Mouse (Mus musculus) neural tube, embryonic 15.5 days (tissue): ENCODE data around the gene Capn12. TPM values are rescaled to one million over a fixed set of nuclear protein-coding genes. Genes with fewer than 3 reads are reported as not detected.

Source experiments
- ATAC-seq: fragments of 200-750 bp; cut with Nextera tagmentation; 2 replicates; pipeline ENCODE4 v1.8.0; 2017; ENCODE audit warnings: mild to moderate bottlenecking, moderate TSS enrichment, moderate library complexity; ENCODE audit not compliant: low FRiP score
- H3K27ac ChIP-seq: fragments of 300-500 bp; sonication (generic); replicated peaks from 2 replicates; pipeline ENCODE4 v1.5.1; 2015; ENCODE audit warnings: mild to moderate bottlenecking, inconsistent platforms
- H3K27me3 ChIP-seq: fragments of 300-500 bp; sonication (generic); replicated peaks from 2 replicates; pipeline ENCODE4 v1.6.1; 2015; ENCODE audit warnings: inconsistent platforms
- H3K36me3 ChIP-seq: fragments of 300-500 bp; sonication (generic); 2 replicates; pipeline ENCODE4 v1.6.1; 2015; ENCODE audit warnings: inconsistent platforms
- H3K4me1 ChIP-seq: fragments of 300-500 bp; sonication (generic); 2 replicates; pipeline ENCODE4 v1.6.1; 2015; ENCODE audit warnings: inconsistent platforms
- H3K4me2 ChIP-seq: fragments of 300-500 bp; sonication (generic); 2 replicates; pipeline ENCODE4 v1.6.1; 2015; ENCODE audit warnings: inconsistent platforms, mild to moderate bottlenecking, moderate library complexity
- H3K4me3 ChIP-seq: fragments of 300-500 bp; sonication (generic); replicated peaks from 2 replicates; pipeline ENCODE4 v1.5.1; 2015; ENCODE audit warnings: mild to moderate bottlenecking, inconsistent platforms
- H3K9ac ChIP-seq: fragments of 300-500 bp; sonication (generic); replicated peaks from 2 replicates; pipeline ENCODE4 v1.6.1; 2015; ENCODE audit warnings: mild to moderate bottlenecking, inconsistent platforms
- H3K9me3 ChIP-seq: fragments of 300-500 bp; sonication (generic); replicated peaks from 2 replicates; pipeline ENCODE4 v1.6.1; 2016; ENCODE audit warnings: inconsistent platforms
- WGBS: fragments of 180-500 bp; shearing (Covaris S2); methylation state at CpG from one replicate; pipeline ENCODE4 v1.1.7; 2015; ENCODE audit warnings: mixed read lengths; 5-methylcytosine and 5-hydroxymethylcytosine counted together
- polyA plus RNA-seq: library from polyadenylated mRNA; unstranded; fragments of >200 nt; fragmentation: Nextera tagmentation; extraction: Ambion mirVana; gene quantifications from 2 replicates; pipeline ENCODE4 v1.2.1, GENCODE M21; 2015

The Capn12 gene
- polyA plus RNA-seq, 1 experiment from 2014 or later: 0.35 TPM

- Histone ChIP-seq H3K4me1 (peaks cover 8% of the 10 kb centered on the region; the same call in 1 of the 2 replicates), H3K27me3 (no peaks in the 10 kb centered on the region), H3K36me3 (peaks cover 97% of the 10 kb centered on the region), H3K9me3 (no peaks in the 10 kb centered on the region), H3K4me2 (no peak overlapping the region), H3K9ac (no peak overlapping the region), H3K27ac (peak overlapping the region; percentile 62; the same call in 1 of the 2 replicates), H3K4me3 (no peak overlapping the region)
- no peak for ATAC-seq
- WGBS: 82% methylated on average over 3 of the region's 3 CpGs
Measured at GRCm38 (mm10) chr7:28902809-28903208, 21.6 kb downstream of the Capn12 start.

DNA sequence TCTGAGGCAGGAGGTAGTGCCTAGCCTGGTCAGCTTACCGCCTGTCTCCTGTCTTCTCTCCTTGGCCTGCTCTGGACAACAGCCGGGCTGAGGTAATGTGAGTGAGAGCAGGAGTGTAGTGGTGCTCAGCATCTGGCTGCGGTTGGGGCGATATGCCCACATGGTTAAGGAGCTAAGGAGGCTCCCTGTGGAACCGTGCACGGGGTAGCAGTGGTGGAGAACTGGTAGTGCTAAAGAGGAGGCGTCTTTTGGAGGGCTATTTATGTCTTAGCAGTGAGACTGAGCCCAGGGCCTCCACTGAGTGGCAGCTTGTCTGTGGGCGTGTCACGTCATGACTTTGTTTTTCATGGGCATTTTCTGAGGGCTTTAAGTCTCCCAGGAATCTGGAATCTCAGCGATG is 22.6 kb downstream of the Capn12 start:
- Histone ChIP-seq H3K36me3 (peaks cover 97% of the 10 kb centered on the region), H3K9me3 (no peaks in the 10 kb centered on the region), H3K27ac (no peak overlapping the region), H3K9ac (no peak overlapping the region), H3K27me3 (no peaks in the 10 kb centered on the region), H3K4me3 (no peak overlapping the region), H3K4me1 (peaks cover 8% of the 10 kb centered on the region; the same call in 1 of the 2 replicates), H3K4me2 (no peak overlapping the region)
- no peak for ATAC-seq
- WGBS: 91% methylated on average over 10 of the region's 10 CpGs

DNA sequence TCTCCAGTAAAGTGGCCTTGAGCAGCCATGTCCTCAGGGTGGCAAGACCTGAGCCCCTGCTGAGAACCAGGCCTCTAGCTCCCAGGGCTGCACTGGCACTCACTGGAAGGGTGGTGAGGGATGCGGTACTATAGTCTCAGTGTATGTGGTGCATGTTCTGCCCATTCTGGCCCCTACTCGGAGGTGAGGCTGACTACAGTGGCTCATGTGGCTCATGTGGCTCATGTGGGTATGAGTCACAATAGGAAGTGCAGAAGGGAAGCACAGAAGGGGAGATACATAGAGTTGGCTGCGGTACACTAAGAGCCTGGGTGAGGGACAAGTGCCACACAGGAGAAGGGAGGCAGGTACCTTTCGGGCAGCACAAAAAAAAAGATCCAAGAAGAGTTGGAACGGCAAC is 26.0 kb downstream of the Capn12 start:
- Histone ChIP-seq H3K27ac (no peak overlapping the region), H3K4me1 (peaks cover 4% of the 10 kb centered on the region; the same call in 1 of the 2 replicates), H3K4me3 (no peak overlapping the region), H3K27me3 (no peaks in the 10 kb centered on the region), H3K9me3 (no peaks in the 10 kb centered on the region), H3K4me2 (no peak overlapping the region), H3K9ac (no peak overlapping the region), H3K36me3 (peaks cover 99% of the 10 kb centered on the region)
- 93% methylated on average over 5 of the region's 5 CpGs for WGBS
- ATAC-seq: no peak

DNA sequence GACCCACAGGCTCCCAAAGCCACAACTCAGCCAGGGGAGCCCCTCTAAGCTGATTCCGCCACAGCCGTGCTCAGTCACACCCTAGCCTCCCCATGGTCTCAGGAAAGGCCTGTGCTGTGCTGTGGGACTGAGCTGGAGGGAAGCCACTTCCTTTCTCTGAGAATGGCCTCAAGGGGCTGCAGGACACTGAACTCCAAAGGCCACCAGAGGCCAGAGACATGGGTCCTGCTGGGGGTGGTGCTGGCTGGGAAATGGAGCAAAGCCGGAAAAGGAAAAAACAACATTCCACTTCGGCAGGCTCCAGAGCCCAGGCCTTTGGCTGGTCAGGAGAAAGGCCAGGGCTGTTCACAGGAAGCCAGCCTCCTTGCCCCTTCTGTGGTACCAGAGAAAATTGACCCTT is 30.4 kb downstream of the Capn12 start:
- Histone ChIP-seq H3K27ac (0 out of 2 replicates have a peak overlapping the region, but pooled peaks have one; percentile 1), H3K27me3 (no peaks in the 10 kb centered on the region), H3K9me3 (no peaks in the 10 kb centered on the region), H3K4me3 (no peak overlapping the region), H3K36me3 (peaks cover 97% of the 10 kb centered on the region), H3K4me1 (peaks cover 6% of the 10 kb centered on the region; the same call in 1 of the 2 replicates), H3K9ac (no peak overlapping the region), H3K4me2 (no peak overlapping the region)
- 80% methylated on average over 4 of the region's 4 CpGs for WGBS
- no peak for ATAC-seq

DNA sequence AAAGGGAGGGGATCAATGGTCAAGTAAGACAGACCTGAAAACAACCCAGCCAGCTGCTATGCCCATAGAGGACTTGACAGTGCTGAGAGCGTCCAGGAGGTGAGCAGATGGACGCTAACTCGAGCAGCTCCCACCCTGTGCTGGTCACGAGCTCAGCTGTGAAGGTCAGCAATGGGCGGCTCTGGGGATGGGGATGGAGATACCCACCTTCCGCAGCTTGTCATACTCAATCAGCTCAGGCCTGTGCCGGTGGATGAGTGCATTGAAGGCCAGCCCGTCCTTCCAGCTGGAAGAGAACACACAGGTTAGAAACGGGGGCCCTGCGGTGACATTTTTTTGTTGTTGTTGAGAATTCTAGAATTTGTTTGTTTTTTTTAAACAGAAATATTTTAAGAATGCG is 31.9 kb downstream of the Capn12 start:
- Histone ChIP-seq H3K4me2 (no peak overlapping the region), H3K27me3 (no peaks in the 10 kb centered on the region), H3K27ac (no peak overlapping the region), H3K4me1 (peaks cover 21% of the 10 kb centered on the region), H3K9me3 (no peaks in the 10 kb centered on the region), H3K9ac (no peak overlapping the region), H3K36me3 (peaks cover 94% of the 10 kb centered on the region), H3K4me3 (no peak overlapping the region)
- whole genome bisulfite sequencing: 84% methylated on average over 11 of the region's 11 CpGs
- ATAC-seq: 0 out of 2 replicates have a peak, but pooled peaks have one; percentile 15

GRCm38 (mm10) chr7:28916491-28916890 is 35.3 kb downstream of the Capn12 start:
- Histone ChIP-seq H3K9me3 (no peaks in the 10 kb centered on the region), H3K27me3 (no peaks in the 10 kb centered on the region)

DNA sequence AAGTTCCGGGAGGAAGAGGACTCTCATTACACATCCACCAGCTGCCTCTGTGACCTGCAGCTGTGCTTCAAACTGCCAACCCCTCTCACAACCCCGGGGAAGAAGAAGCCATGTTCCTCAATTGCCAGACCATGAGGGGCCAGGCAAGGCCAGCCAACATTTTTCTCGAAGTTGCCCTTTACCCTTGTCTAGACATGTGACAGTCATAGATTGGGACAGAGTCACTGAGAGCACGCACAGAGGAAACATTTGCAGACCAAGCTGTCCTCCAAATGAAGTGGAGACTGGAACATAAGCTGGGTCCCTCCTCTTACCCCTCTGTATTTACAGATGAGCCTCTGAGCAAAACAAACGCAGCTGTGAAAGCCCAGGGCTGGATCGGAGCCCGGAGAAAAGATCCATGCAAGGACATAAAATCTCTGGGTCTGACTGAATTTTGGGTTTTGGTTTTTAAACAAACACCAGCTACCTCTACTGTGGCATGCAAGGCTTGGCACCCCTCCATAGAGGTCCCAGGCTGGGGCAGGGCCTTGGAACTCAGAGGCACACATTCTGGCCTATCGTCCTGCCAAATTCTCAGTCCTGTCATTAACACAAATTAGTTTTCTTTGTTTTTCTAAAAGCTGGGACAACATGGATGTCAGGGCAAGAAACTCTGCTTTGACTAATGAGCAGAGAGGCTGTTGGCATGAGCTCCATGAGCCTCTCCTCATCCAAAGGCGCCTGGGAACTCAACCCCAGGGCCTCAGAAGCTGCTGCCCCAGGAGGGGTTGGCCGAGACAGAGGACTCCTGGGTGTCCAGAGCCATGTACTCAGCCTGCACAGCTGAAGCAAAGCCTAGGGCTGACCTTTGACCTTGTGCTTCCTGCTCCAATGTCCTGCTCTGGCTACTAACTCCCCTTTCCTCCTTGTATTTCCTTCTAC is 36.5 kb downstream of the Capn12 start:
- 67% methylated on average over 10 of the region's 10 CpGs for WGBS
- ATAC-seq: peak; percentile 55
- no peaks in the 10 kb centered on the region for H3K27me3 ChIP-seq
- H3K9ac ChIP-seq: no peak overlapping the region
- H3K36me3 ChIP-seq: peaks cover 56% of the 10 kb centered on the region
- H3K27ac ChIP-seq: peak overlapping the region; percentile 77
- no peak overlapping the region for H3K4me2 ChIP-seq
- H3K4me1 ChIP-seq: peaks cover 61% of the 10 kb centered on the region
- no peaks in the 10 kb centered on the region for H3K9me3 ChIP-seq
- H3K4me3 ChIP-seq: no peak overlapping the region

More at GRCm38 (mm10) chr7:28916491-28916890, 35.3 kb downstream of the Capn12 start:
- Histone ChIP-seq H3K36me3 (peaks cover 68% of the 10 kb centered on the region), H3K4me2 (no peak overlapping the region), H3K4me3 (no peak overlapping the region), H3K4me1 (peaks cover 52% of the 10 kb centered on the region), H3K27ac (no peak overlapping the region), H3K9ac (no peak overlapping the region)
- ATAC-seq: no peak

DNA sequence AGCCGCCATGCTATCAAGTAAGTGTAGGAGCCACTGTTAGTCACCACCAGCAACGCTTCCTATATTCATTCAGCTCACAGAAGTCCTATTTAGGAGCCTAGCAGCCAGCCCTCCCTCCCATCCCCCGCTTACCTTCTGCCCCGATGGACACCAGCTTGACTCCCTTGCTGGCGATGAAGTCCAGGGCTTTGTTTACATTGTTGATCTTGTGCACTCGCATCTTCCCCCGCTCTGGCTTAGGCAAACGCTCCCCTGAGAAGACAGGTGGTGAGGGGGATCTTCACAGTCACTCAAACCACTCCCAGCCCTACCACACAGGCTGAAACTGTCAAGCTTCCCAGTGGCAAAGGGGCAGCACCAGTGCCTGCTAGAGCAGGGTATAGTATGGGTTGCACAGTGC is 37.3 kb downstream of the Capn12 start:
- Histone ChIP-seq H3K27ac (peak overlapping the region; percentile 77), H3K4me1 (peaks cover 68% of the 10 kb centered on the region), H3K4me3 (no peak overlapping the region), H3K4me2 (no peak overlapping the region), H3K9me3 (no peaks in the 10 kb centered on the region), H3K27me3 (no peaks in the 10 kb centered on the region), H3K9ac (no peak overlapping the region), H3K36me3 (peaks cover 48% of the 10 kb centered on the region)
- no peak for ATAC-seq
- WGBS: 77% methylated on average over 8 of the region's 8 CpGs

GRCm38 (mm10) chr7:28919815-28920214 is 38.6 kb downstream of the Capn12 start:
- no peak overlapping the region for H3K4me3 ChIP-seq
- H3K9ac ChIP-seq: no peak overlapping the region
- no peaks in the 10 kb centered on the region for H3K27me3 ChIP-seq
- peaks cover 36% of the 10 kb centered on the region for H3K36me3 ChIP-seq
- H3K27ac ChIP-seq: peak overlapping the region; percentile 77
- H3K9me3 ChIP-seq: no peaks in the 10 kb centered on the region
- ATAC-seq: no peak
- WGBS: 32% methylated on average over 6 of the region's 6 CpGs
- peaks cover 81% of the 10 kb centered on the region for H3K4me1 ChIP-seq
- H3K4me2 ChIP-seq: 0 out of 2 replicates have a peak overlapping the region, but pooled peaks have one; percentile 2

DNA sequence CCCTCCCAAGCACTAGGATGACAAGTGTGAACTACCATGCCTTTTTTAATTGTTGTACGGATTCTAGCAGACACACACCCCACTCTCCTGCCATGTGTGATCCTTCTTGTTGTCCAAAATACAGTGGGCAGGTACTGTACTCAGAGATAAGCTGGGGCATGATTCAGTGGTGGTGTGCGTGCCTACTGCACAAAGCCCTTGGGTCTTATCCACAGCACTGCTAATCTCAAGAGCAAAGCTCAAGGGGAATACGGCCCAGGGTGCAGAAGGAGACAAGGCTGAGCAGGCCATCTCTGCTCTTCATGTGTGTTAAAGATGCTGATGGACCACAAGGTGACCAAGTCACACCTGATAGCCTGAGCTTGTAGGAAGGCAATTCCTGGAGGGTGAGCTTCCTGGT is 40.0 kb downstream of the Capn12 start:
- Histone ChIP-seq H3K27me3 (no peaks in the 10 kb centered on the region), H3K4me2 (no peak overlapping the region), H3K27ac (no peak overlapping the region), H3K4me1 (peaks cover 93% of the 10 kb centered on the region), H3K9me3 (no peaks in the 10 kb centered on the region), H3K36me3 (peaks cover 22% of the 10 kb centered on the region), H3K4me3 (no peak overlapping the region), H3K9ac (no peak overlapping the region)
- ATAC-seq: no peak
- 87% methylated on average over 3 of the region's 3 CpGs for WGBS

DNA sequence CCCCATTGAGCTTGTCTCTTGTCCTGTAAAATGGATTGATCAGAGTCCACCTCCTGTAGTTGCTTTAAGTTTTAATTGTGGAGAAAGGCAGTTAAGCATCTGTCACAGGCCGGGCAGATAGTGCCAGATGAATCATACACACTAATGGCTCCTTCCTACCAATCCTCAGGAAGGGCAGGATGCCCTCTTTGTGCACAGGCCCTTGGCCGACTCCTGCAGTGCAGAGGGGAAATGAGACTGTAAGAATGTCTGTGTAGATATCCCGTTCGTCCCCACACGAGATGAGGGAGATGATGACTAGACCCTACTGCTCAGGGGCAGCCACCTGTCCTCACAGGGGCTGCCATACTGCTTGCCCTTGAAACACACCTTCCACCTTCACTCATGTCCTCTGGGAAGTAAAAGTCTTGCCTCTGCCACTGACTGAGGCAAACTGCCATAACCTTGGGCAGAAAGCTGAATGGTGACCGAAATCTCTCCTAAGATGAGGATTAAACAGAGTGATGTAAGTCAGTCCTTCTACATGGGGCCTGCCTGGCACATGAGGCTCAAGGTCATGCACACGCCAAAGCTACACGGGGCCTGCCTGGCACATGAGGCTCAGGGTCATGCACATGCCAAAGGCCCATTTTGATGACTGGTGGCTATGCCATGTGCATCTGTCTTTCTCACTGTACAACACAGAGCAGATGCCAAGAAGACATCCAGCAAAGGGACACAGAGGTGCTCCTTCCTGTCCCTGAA is 40.7 kb downstream of the Capn12 start:
- Histone ChIP-seq H3K4me2 (no peak overlapping the region), H3K9me3 (no peaks in the 10 kb centered on the region), H3K4me3 (no peak overlapping the region), H3K27ac (no peak overlapping the region), H3K27me3 (no peaks in the 10 kb centered on the region), H3K9ac (no peak overlapping the region), H3K4me1 (peaks cover 89% of the 10 kb centered on the region), H3K36me3 (peaks cover 17% of the 10 kb centered on the region; the same call in 1 of the 2 replicates)
- 74% methylated on average over 8 of the region's 8 CpGs for WGBS
- ATAC-seq: no peak
